Mouse (Mus musculus): ENCODE results near the gene Wsb1. TPM values are rescaled to one million over a fixed set of nuclear protein-coding genes. Genes with fewer than 3 reads are reported as not detected.

The Wsb1 gene
- total and polyA plus RNA-seq, 2 experiments from 2014 or later: 227 to 230 TPM

- Histone ChIP-seq H3K4me2 (ENCODE audit: low read depth, low read length, poor library complexity, severe bottlenecking) (no peak overlapping the region), H3K36me3 (ENCODE audit: insufficient read depth, low read length) (no peaks in the 10 kb centered on the region), H3K27me3 (ENCODE audit: insufficient read depth, low read length) (no peaks in the 10 kb centered on the region), H3K4me1 (ENCODE audit: insufficient read depth, low read length) (no peaks in the 10 kb centered on the region), H3K4me3 (ENCODE audit: low read depth, low read length) (no peak overlapping the region), H3K9ac (replicated peaks; ENCODE audit: low read length, poor library complexity, severe bottlenecking) (no peak overlapping the region), H3K9me3 (ENCODE audit: low read length) (no peaks in the 10 kb centered on the region), H3K27ac (ENCODE audit: low read depth, low read length) (no peak overlapping the region)
- no peak for TF ChIP-seq CTCF (IDR thresholded peaks at IDR 0.05)
- WGBS: 70% methylated on average over 8 of the region's 8 CpGs
- DNase-seq (ENCODE audit: low spot score): no peak
- ATAC-seq (ENCODE audit: low FRiP score): no peak
Observed at GRCm38 (mm10) chr11:79218936-79219626, 35.4 kb downstream of the Wsb1 start.

- Histone ChIP-seq H3K36me3 (ENCODE audit: insufficient read depth, low read length) (no peaks in the 10 kb centered on the region), H3K4me3 (ENCODE audit: low read depth, low read length) (no peak overlapping the region), H3K27me3 (ENCODE audit: insufficient read depth, low read length) (no peaks in the 10 kb centered on the region), H3K9me3 (ENCODE audit: low read length) (no peaks in the 10 kb centered on the region), H3K4me2 (ENCODE audit: low read depth, low read length, poor library complexity, severe bottlenecking) (no peak overlapping the region), H3K27ac (ENCODE audit: low read depth, low read length) (no peak overlapping the region), H3K4me1 (ENCODE audit: insufficient read depth, low read length) (no peaks in the 10 kb centered on the region), H3K9ac (replicated peaks; ENCODE audit: low read length, poor library complexity, severe bottlenecking) (no peak overlapping the region)
- TF ChIP-seq CTCF (IDR thresholded peaks at IDR 0.05): no peak
- ATAC-seq (ENCODE audit: low FRiP score): no peak
- no peak for DNase-seq (ENCODE audit: low spot score)
- 96% methylated on average over 1 of the region's 1 CpGs for WGBS
Observed at GRCm38 (mm10) chr11:79218061-79218460, 36.4 kb downstream of the Wsb1 start.

DNA sequence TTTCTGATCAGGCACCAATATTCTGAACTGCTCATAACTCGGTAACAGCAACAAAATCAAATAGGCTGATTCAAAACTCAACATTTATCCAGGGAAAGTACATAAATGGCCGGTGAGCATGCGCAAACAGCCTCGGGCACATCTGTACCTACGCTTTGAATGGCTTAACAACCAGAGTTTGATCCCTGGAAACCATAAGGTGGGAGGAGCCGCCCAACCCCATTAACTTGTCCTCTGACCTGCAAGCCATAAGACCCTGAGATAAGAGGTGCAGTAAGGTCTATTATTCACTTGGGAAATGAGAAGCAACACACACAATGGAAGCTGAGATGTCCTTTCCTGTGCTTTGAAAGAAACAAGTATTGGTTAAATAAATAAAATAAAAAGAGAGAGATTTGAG, 37.3 kb downstream of the Wsb1 start:
- no peak for TF ChIP-seq CTCF (IDR thresholded peaks at IDR 0.05)
- no peaks in the 10 kb centered on the region for H3K27me3 ChIP-seq (ENCODE audit: insufficient read depth, low read length)
- 80% methylated on average over 6 of the region's 6 CpGs for WGBS
- H3K4me2 ChIP-seq (ENCODE audit: low read depth, low read length, poor library complexity, severe bottlenecking): no peak overlapping the region
- H3K27ac ChIP-seq (ENCODE audit: low read depth, low read length): no peak overlapping the region
- DNase-seq (ENCODE audit: low spot score): no peak
- no peak overlapping the region for H3K4me3 ChIP-seq (ENCODE audit: low read depth, low read length)
- H3K36me3 ChIP-seq (ENCODE audit: insufficient read depth, low read length): no peaks in the 10 kb centered on the region
- H3K9me3 ChIP-seq (ENCODE audit: low read length): no peaks in the 10 kb centered on the region
- no peaks in the 10 kb centered on the region for H3K4me1 ChIP-seq (ENCODE audit: insufficient read depth, low read length)
- H3K9ac ChIP-seq (replicated peaks; ENCODE audit: low read length, poor library complexity, severe bottlenecking): no peak overlapping the region
- ATAC-seq (ENCODE audit: low FRiP score): no peak

DNA sequence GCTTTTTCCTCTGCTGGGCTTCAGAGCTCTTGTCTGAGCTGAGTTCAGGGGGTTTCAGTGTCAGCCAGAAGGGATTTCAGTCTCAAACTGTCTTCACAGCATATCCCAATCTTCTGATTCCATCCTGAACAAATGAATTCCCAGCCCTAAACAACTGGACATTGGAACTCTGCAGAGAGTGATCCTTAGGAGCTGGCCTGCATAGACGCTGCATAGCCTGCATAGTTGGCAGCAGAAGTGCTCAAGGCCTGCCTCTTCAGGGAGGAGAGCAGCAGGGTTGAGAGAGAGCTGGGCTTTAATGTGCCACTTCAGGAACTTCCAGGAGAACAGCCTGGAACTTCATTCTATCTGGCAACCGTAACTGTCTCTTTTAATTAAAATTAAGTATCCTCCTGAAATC, 38.9 kb downstream of the Wsb1 start:
- Histone ChIP-seq H3K27ac (ENCODE audit: low read depth, low read length) (no peak overlapping the region), H3K4me2 (ENCODE audit: low read depth, low read length, poor library complexity, severe bottlenecking) (no peak overlapping the region), H3K36me3 (ENCODE audit: insufficient read depth, low read length) (no peaks in the 10 kb centered on the region), H3K27me3 (ENCODE audit: insufficient read depth, low read length) (no peaks in the 10 kb centered on the region), H3K9ac (replicated peaks; ENCODE audit: low read length, poor library complexity, severe bottlenecking) (no peak overlapping the region), H3K4me3 (ENCODE audit: low read depth, low read length) (no peak overlapping the region), H3K9me3 (ENCODE audit: low read length) (no peaks in the 10 kb centered on the region), H3K4me1 (ENCODE audit: insufficient read depth, low read length) (no peaks in the 10 kb centered on the region)
- no peak for ATAC-seq (ENCODE audit: low FRiP score)
- 74% methylated on average over 2 of the region's 2 CpGs for WGBS
- no peak for DNase-seq (ENCODE audit: low spot score)
- TF ChIP-seq CTCF (IDR thresholded peaks at IDR 0.05): no peak

DNA sequence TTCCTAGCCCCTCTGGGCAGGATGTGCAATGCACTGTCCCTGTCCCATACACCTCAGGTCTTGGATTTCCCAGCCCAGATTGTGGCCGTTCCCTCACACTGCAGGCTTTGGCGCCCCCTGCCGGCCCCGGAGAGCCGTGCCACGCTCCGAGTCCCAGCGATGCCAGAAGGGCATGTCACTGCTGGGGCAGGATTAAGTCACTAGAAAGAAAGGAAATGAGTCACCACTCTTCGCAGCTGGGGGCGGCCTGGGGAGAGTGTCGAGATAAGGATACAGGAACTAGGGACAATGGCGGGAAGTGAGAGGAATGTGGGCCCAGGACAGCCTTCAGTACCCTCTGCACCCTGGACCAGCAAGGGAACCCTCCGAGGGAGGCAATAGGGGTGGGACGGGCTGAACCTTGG, 40.5 kb downstream of the Wsb1 start:
- ATAC-seq (ENCODE audit: low FRiP score): peak; percentile 66; the same call in 1 of the 2 replicates
- H3K36me3 ChIP-seq (ENCODE audit: insufficient read depth, low read length): no peaks in the 10 kb centered on the region
- peak; percentile 75 for DNase-seq (ENCODE audit: low spot score)
- H3K4me3 ChIP-seq (ENCODE audit: low read depth, low read length): no peak overlapping the region
- 12% methylated on average over 14 of the region's 14 CpGs for WGBS
- H3K27me3 ChIP-seq (ENCODE audit: insufficient read depth, low read length): no peaks in the 10 kb centered on the region
- H3K9ac ChIP-seq (replicated peaks; ENCODE audit: low read length, poor library complexity, severe bottlenecking): no peak overlapping the region
- TF ChIP-seq CTCF (IDR thresholded peaks at IDR 0.05): peak; percentile 99
- H3K9me3 ChIP-seq (ENCODE audit: low read length): no peaks in the 10 kb centered on the region
- no peak overlapping the region for H3K4me2 ChIP-seq (ENCODE audit: low read depth, low read length, poor library complexity, severe bottlenecking)
- no peaks in the 10 kb centered on the region for H3K4me1 ChIP-seq (ENCODE audit: insufficient read depth, low read length)
- H3K27ac ChIP-seq (ENCODE audit: low read depth, low read length): no peak overlapping the region

DNA sequence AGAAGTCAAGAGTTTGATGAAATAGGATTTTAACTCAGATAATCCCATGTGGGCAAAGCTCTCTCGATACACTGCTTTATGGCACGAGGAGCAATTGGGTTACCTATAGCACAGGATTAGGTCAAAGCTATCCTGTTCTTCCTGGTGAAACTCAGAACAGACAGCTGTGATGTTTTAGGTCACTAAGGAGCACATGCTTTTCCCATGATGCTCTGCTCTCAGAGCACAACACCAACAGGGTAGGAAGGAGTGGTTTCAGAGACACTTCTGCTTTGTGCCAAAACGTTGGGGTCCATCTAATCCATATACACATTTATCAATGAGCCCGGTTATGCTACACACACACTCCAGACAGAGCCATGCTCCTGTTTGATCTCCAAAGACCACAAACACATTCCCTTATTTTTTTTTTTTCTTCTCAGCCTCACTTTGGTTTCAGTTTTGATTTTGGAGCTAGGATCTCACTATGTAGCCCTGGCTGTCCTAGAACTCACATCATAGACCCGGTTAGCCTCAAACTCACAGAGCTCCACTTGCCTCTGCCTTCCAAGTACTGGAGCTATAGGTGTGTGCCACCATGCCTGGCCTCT, 44.5 kb downstream of the Wsb1 start:
- 88% methylated on average over 5 of the region's 5 CpGs for WGBS
- DNase-seq (ENCODE audit: low spot score) (no peak), ATAC-seq (ENCODE audit: low FRiP score) (no peak)
- no peaks in the 10 kb centered on the region for H3K4me1 ChIP-seq (ENCODE audit: insufficient read depth, low read length)
- H3K9ac ChIP-seq (replicated peaks; ENCODE audit: low read length, poor library complexity, severe bottlenecking): no peak overlapping the region
- H3K27ac ChIP-seq (ENCODE audit: low read depth, low read length): no peak overlapping the region
- no peak overlapping the region for H3K4me3 ChIP-seq (ENCODE audit: low read depth, low read length)
- H3K36me3 ChIP-seq (ENCODE audit: insufficient read depth, low read length): no peaks in the 10 kb centered on the region
- H3K4me2 ChIP-seq (ENCODE audit: low read depth, low read length, poor library complexity, severe bottlenecking): no peak overlapping the region
- no peak for TF ChIP-seq CTCF (IDR thresholded peaks at IDR 0.05)
- no peaks in the 10 kb centered on the region for H3K9me3 ChIP-seq (ENCODE audit: low read length)
- H3K27me3 ChIP-seq (ENCODE audit: insufficient read depth, low read length): no peaks in the 10 kb centered on the region

All from midbrain, postnatal 0 days (tissue).